Mouse (Mus musculus): ENCODE data around the gene Camsap1. TPM values are rescaled to one million over a fixed set of nuclear protein-coding genes. Genes with fewer than 3 reads are reported as not detected.

Camsap1 gene
- polyA plus RNA-seq, 1 experiment, result 4.4 TPM

DNA sequence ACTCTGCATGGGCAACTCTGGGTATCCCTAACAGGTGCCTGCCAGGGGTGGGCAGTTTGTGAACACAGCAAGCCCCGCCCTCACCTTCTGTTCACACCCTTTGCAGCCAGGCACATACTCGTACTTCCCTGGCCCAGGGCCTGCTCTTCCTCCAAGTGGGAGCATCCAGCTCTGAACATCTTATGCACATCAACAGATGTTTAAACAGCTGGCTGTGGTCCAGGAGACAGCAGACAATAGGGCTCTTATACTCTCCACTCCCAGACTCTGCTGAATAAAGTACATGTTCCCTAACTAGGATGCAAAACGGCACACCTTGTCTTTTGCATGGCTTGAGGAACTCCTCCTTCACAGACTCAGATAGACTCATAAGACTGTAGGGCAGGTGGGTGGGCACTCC, 63.1 kb downstream of the Camsap1 start:
- Histone ChIP-seq H3K36me3 (ENCODE audit: control insufficient read depth, insufficient read depth, low read length) (0 out of 2 replicates have a peak, but pooled peaks cover 2% of the 10 kb centered on the region), H3K27me3 (ENCODE audit: control insufficient read depth, insufficient read depth, low read length) (no peaks in the 10 kb centered on the region), H3K4me1 (ENCODE audit: control insufficient read depth, insufficient read depth, insufficient read length, low read length) (peaks cover 16% of the 10 kb centered on the region; the same call in 1 of the 2 replicates), H3K4me3 (ENCODE audit: low read depth, low read length) (no peak overlapping the region), H3K27ac (ENCODE audit: insufficient read depth, low read depth, low read length) (no peak overlapping the region)
- TF ChIP-seq POLR2A (IDR thresholded peaks at IDR 0.05; ENCODE audit: low read depth, low read length) (no peak), CTCF (IDR thresholded peaks at IDR 0.05; ENCODE audit: extremely low read depth, insufficient read length, insufficient replicate concordance, low read depth, low read length) (no peak)
- WGBS, result 26% methylated on average over 3 of the region's 3 CpGs

GRCm38 (mm10) chr2:25918408-25918807, 64.7 kb downstream of the Camsap1 start:
- Histone ChIP-seq H3K4me1 (ENCODE audit: control insufficient read depth, insufficient read depth, insufficient read length, low read length) (peaks cover 10% of the 10 kb centered on the region; the same call in 1 of the 2 replicates), H3K27me3 (ENCODE audit: control insufficient read depth, insufficient read depth, low read length) (no peaks in the 10 kb centered on the region), H3K36me3 (ENCODE audit: control insufficient read depth, insufficient read depth, low read length) (no peaks in the 10 kb centered on the region), H3K27ac (ENCODE audit: insufficient read depth, low read depth, low read length) (no peak overlapping the region), H3K4me3 (ENCODE audit: low read depth, low read length) (no peak overlapping the region)
- WGBS, result 87% methylated on average over 2 of the region's 2 CpGs
- TF ChIP-seq CTCF (IDR thresholded peaks at IDR 0.05; ENCODE audit: extremely low read depth, insufficient read length, insufficient replicate concordance, low read depth, low read length) (no peak), POLR2A (IDR thresholded peaks at IDR 0.05; ENCODE audit: low read depth, low read length) (no peak)

DNA sequence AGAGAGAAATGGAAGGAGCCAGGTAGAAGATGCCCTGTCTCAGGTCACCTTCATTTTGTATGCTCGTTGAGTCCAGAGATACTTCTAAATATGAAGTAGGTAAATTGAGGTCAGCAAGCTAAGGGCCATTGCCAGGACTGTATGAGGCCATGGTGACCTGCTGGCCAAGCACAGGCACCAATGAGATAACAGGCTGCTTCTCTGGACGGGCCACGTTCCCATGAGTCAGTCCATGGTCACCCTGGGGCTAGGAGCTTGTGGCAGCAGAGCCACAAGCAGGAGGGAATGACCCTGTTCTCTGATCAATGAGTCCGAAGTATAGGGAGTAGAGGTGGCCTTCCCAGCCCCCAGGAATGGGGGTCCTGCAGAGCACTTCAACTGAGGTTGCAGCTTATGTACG, 68.3 kb downstream of the Camsap1 start:
- WGBS, result 77% methylated on average over 5 of the region's 5 CpGs
- H3K4me3 ChIP-seq (ENCODE audit: low read depth, low read length), result no peak overlapping the region
- no peaks in the 10 kb centered on the region for H3K36me3 ChIP-seq (ENCODE audit: control insufficient read depth, insufficient read depth, low read length)
- TF ChIP-seq POLR2A (IDR thresholded peaks at IDR 0.05; ENCODE audit: low read depth, low read length) (no peak), CTCF (IDR thresholded peaks at IDR 0.05; ENCODE audit: extremely low read depth, insufficient read length, insufficient replicate concordance, low read depth, low read length) (no peak)
- no peak overlapping the region for H3K27ac ChIP-seq (ENCODE audit: insufficient read depth, low read depth, low read length)
- H3K4me1 ChIP-seq (ENCODE audit: control insufficient read depth, insufficient read depth, insufficient read length, low read length), result peaks cover 2% of the 10 kb centered on the region; the same call in 1 of the 2 replicates
- H3K27me3 ChIP-seq (ENCODE audit: control insufficient read depth, insufficient read depth, low read length), result no peaks in the 10 kb centered on the region

DNA sequence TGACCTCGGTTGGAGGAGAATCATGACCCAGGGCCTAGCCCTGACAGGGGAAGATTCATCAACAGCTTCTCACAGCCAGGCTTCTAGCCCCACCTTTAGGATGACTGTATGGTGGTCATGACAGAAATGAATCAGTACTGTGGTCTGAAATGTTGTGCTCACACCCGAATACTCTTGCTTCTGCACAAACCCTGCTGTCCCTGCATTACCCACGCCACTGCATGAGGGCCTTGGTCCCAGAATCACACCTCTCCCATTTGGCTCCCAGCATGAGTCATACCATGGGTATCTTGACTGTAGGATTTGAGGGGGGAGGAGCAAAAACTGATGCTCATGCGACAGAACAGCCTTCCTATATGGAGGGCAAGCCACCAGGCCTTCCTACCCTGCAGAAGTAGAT, 68.9 kb downstream of the Camsap1 start:
- Histone ChIP-seq H3K4me1 (ENCODE audit: control insufficient read depth, insufficient read depth, insufficient read length, low read length) (no peaks in the 10 kb centered on the region), H3K36me3 (ENCODE audit: control insufficient read depth, insufficient read depth, low read length) (no peaks in the 10 kb centered on the region), H3K27me3 (ENCODE audit: control insufficient read depth, insufficient read depth, low read length) (no peaks in the 10 kb centered on the region), H3K27ac (ENCODE audit: insufficient read depth, low read depth, low read length) (no peak overlapping the region), H3K4me3 (ENCODE audit: low read depth, low read length) (no peak overlapping the region)
- WGBS, result 69% methylated on average over 4 of the region's 4 CpGs
- TF ChIP-seq POLR2A (IDR thresholded peaks at IDR 0.05; ENCODE audit: low read depth, low read length) (no peak), CTCF (IDR thresholded peaks at IDR 0.05; ENCODE audit: extremely low read depth, insufficient read length, insufficient replicate concordance, low read depth, low read length) (no peak)

DNA sequence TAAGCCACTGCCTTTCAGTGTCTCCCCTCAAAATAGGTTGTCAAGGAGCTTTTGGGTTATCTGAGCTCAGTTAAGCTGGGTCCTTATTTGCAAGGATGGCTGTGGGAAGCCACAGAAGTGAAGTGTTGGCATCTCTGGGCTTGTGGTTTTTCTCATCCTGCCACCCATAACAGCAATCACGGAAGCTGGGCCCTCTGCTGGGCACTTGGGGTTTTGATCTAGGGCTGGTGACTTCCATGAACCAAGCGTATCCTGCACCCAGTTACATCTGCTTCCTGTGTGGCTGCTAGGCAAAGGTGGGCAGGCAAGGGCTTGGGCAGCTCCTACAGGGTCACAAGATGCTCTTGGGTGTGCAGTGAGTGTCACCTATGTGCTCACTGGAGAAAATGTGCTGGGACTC, 69.8 kb downstream of the Camsap1 start:
- Histone ChIP-seq H3K4me3 (ENCODE audit: low read depth, low read length) (no peak overlapping the region), H3K27ac (ENCODE audit: insufficient read depth, low read depth, low read length) (no peak overlapping the region), H3K36me3 (ENCODE audit: control insufficient read depth, insufficient read depth, low read length) (no peaks in the 10 kb centered on the region), H3K27me3 (ENCODE audit: control insufficient read depth, insufficient read depth, low read length) (no peaks in the 10 kb centered on the region), H3K4me1 (ENCODE audit: control insufficient read depth, insufficient read depth, insufficient read length, low read length) (no peaks in the 10 kb centered on the region)
- TF ChIP-seq POLR2A (IDR thresholded peaks at IDR 0.05; ENCODE audit: low read depth, low read length) (no peak), CTCF (IDR thresholded peaks at IDR 0.05; ENCODE audit: extremely low read depth, insufficient read length, insufficient replicate concordance, low read depth, low read length) (peak; percentile 17; the same call in 1 of the 2 replicates)
- 37% methylated on average over 2 of the region's 2 CpGs for WGBS

DNA sequence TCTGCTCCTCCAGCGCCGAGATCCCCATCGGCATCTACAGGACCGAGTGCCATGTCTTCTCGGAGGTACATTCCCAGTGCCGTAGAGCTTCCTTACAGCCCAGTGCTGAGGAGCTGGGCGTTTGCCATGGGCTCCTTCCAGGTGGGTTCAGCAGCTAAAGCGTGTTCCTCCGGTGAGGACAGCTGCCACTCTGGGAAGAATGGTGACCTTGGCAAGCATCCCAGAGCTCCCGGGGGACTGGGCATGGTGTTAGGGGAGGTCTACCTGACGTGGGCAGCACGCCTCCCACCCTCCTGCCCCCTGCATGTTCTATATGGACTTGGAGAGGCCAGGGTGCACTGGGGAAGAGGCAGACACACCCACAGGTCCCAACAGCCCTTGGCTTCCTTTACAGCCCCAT, 73.2 kb downstream of the Camsap1 start:
- WGBS, result 67% methylated on average over 12 of the region's 12 CpGs
- Histone ChIP-seq H3K27ac (ENCODE audit: insufficient read depth, low read depth, low read length) (no peak overlapping the region), H3K27me3 (ENCODE audit: control insufficient read depth, insufficient read depth, low read length) (no peaks in the 10 kb centered on the region), H3K36me3 (ENCODE audit: control insufficient read depth, insufficient read depth, low read length) (no peaks in the 10 kb centered on the region), H3K4me1 (ENCODE audit: control insufficient read depth, insufficient read depth, insufficient read length, low read length) (no peaks in the 10 kb centered on the region), H3K4me3 (ENCODE audit: low read depth, low read length) (no peak overlapping the region)
- TF ChIP-seq CTCF (IDR thresholded peaks at IDR 0.05; ENCODE audit: extremely low read depth, insufficient read length, insufficient replicate concordance, low read depth, low read length) (no peak), POLR2A (IDR thresholded peaks at IDR 0.05; ENCODE audit: low read depth, low read length) (no peak)

GRCm38 (mm10) chr2:25898970-25899369, 84.1 kb downstream of the Camsap1 start:
- Histone ChIP-seq H3K4me3 (ENCODE audit: low read depth, low read length) (no peak overlapping the region), H3K36me3 (ENCODE audit: control insufficient read depth, insufficient read depth, low read length) (no peaks in the 10 kb centered on the region), H3K4me1 (ENCODE audit: control insufficient read depth, insufficient read depth, insufficient read length, low read length) (no peaks in the 10 kb centered on the region), H3K27me3 (ENCODE audit: control insufficient read depth, insufficient read depth, low read length) (no peaks in the 10 kb centered on the region), H3K27ac (ENCODE audit: insufficient read depth, low read depth, low read length) (no peak overlapping the region)
- 81% methylated on average over 9 of the region's 9 CpGs for WGBS
- no peak for TF ChIP-seq POLR2A (IDR thresholded peaks at IDR 0.05; ENCODE audit: low read depth, low read length)
- no peak for TF ChIP-seq CTCF (IDR thresholded peaks at IDR 0.05; ENCODE audit: extremely low read depth, insufficient read length, insufficient replicate concordance, low read depth, low read length)

Data from small intestine, adult 2 months (tissue).